Mouse (Mus musculus) heart, adult 2 months (tissue): Measurements from ENCODE around the gene Lax1. TPM values are rescaled to one million over a fixed set of nuclear protein-coding genes. Genes with fewer than 3 reads are reported as not detected.
A peak's percentile ranks its signal among the peaks of the same experiment; 100 is the strongest.
"Not testable (repeated sequence)": the region's sequence is repeated elsewhere in the genome, so short reads cannot be mapped to it uniquely, and the experiment has no call there.

Experiments
- DNase-seq, 2 experiments: peaks; one replicate each; pipeline ENCODE4 v3.0.0; 2021
- H3K27ac ChIP-seq: fragments of 200-600 bp; 2 replicates; pipeline ENCODE4 v1.8.1; 2022
- H3K27me3 ChIP-seq: fragments of 200-500 bp; 2 replicates; pipeline ENCODE4 v1.6.1; 2012; ENCODE audit warnings: mild to moderate bottlenecking, low read length, inconsistent platforms, mixed read lengths; ENCODE audit not compliant: control insufficient read depth, insufficient read depth
- H3K36me3 ChIP-seq: fragments of 200-500 bp; 2 replicates; pipeline ENCODE4 v1.6.1; 2012; ENCODE audit warnings: low read length, inconsistent platforms; ENCODE audit not compliant: control insufficient read depth, insufficient read depth
- H3K4me1 ChIP-seq: fragments of 200-500 bp; 2 replicates; pipeline ENCODE4 v1.6.1; 2011; ENCODE audit warnings: low read length; ENCODE audit not compliant: control insufficient read depth, insufficient read depth
- H3K4me3 ChIP-seq: fragments of 200-600 bp; 2 replicates; pipeline ENCODE4 v1.8.1; 2022
- H3K79me2 ChIP-seq: fragments of 200-500 bp; replicated peaks from 2 replicates; pipeline ENCODE4 v1.6.1; 2012; ENCODE audit warnings: mild to moderate bottlenecking, inconsistent platforms, low read length, moderate library complexity, mixed read lengths; ENCODE audit not compliant: control insufficient read depth, insufficient read depth
- H3K9ac ChIP-seq: fragments of 200-500 bp; 2 replicates; pipeline ENCODE4 v1.6.1; 2012; ENCODE audit warnings: low read depth, mild to moderate bottlenecking, control low read depth, inconsistent platforms, low read length, mixed read lengths
- CTCF ChIP-seq: fragments of 200-600 bp; IDR thresholded peaks from 2 replicates; pipeline ENCODE4 v1.8.1; 2022; ENCODE audit warnings: antibody characterized with exemption, mild to moderate bottlenecking, moderate library complexity
- EP300 ChIP-seq: fragments of 200-500 bp; IDR thresholded peaks from 2 replicates; pipeline ENCODE4 v1.6.1; 2011; ENCODE audit warnings: low read depth, low read length, control low read depth; ENCODE audit not compliant: insufficient read depth
- POLR2A ChIP-seq: fragments of 200-500 bp; IDR thresholded peaks from 2 replicates; pipeline ENCODE4 v1.6.1; 2011; ENCODE audit warnings: mild to moderate bottlenecking, low read depth, low read length, control low read depth; ENCODE audit not compliant: insufficient read depth
- WGBS: fragments of 180-500 bp; shearing (Covaris S2); methylation state at CpG from one replicate; pipeline ENCODE4 v1.1.7; 2018; 5-methylcytosine and 5-hydroxymethylcytosine counted together
- intact Hi-C: fragments of 180-260 bp; cut with DNase I; formaldehyde crosslinking; loops from one replicate; pipeline ENCODE4 v1.15.1; 2025
- polyA plus RNA-seq: library from polyadenylated mRNA; depleted of rRNA; stranded (reverse); fragments of >200 nt; gene quantifications from 2 replicates; pipeline ENCODE4 v1.2.3, GENCODE M21; 2012
- total RNA-seq, 2 experiments: library from RNA; stranded (reverse); gene quantifications; 2 replicates each; pipeline ENCODE4 v1.2.3; 2021

Gene Lax1
- total and polyA plus RNA-seq, 3 experiments, result 0.36 to 0.73 (median 0.45) TPM

DNA sequence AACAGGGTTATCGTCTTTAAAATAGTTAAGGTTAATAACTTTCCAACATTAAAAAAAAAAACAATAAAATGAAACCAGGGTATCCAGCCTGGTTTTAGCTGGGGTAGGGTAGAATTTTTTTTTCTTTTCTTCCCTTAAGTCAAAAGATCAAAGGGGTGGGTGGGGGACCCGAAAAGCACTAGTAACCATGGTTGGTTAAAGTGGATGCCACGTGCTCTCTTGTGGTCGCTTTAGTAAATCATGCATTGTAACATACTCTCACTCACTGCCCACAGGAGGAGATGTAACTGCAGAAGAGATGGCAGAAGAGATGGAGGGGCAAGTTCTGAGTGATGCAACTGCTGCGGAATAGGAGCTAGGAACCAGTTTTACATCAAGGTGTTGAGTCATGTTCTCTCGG is 21.5 kb upstream of the Lax1 start:
- Histone ChIP-seq H3K4me3 (no peak overlapping the region), H3K9ac (no peak overlapping the region), H3K4me1 (no peaks in the 10 kb centered on the region; the same call in 1 of the 2 replicates), H3K79me2 (no peaks in the 10 kb centered on the region), H3K27me3 (no peaks in the 10 kb centered on the region), H3K27ac (no peak overlapping the region), H3K36me3 (no peaks in the 10 kb centered on the region)
- 84% methylated on average over 6 of the region's 6 CpGs for WGBS
- no peak for DNase-seq
- TF ChIP-seq EP300 (no peak), CTCF (no peak), POLR2A (no peak)
- intact Hi-C loops, result no loop called here

DNA sequence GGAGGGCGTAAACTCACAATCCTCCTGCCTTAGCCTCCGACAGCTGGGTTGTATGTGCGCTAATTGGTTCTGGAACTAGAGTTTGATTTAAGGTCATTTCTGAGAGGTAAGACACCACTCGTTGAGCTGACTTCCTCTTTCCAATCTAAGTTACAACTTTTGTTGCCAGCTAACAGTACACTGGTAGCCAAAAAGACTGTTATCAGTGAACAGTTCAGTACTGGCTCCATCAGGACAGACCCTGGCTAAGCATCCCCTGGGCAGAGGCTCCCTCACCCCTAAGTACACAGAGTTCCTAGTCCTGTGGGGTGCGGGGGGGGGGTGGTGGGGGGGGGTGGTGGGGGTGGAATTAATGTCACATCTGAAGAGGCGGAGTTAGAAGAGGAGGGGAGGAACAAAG is 21.0 kb upstream of the Lax1 start:
- no peak overlapping the region for H3K27ac ChIP-seq
- H3K27me3 ChIP-seq, result no peaks in the 10 kb centered on the region
- no peak overlapping the region for H3K4me3 ChIP-seq
- H3K36me3 ChIP-seq, result no peaks in the 10 kb centered on the region
- DNase-seq, result no peak
- intact Hi-C loops, result no loop called here
- 64% methylated on average over 6 of the region's 6 CpGs for WGBS
- H3K79me2 ChIP-seq, result no peaks in the 10 kb centered on the region
- H3K4me1 ChIP-seq, result no peaks in the 10 kb centered on the region; the same call in 1 of the 2 replicates
- H3K9ac ChIP-seq, result no peak overlapping the region
- TF ChIP-seq CTCF, result no peak
- no peak for TF ChIP-seq EP300
- no peak for TF ChIP-seq POLR2A

DNA sequence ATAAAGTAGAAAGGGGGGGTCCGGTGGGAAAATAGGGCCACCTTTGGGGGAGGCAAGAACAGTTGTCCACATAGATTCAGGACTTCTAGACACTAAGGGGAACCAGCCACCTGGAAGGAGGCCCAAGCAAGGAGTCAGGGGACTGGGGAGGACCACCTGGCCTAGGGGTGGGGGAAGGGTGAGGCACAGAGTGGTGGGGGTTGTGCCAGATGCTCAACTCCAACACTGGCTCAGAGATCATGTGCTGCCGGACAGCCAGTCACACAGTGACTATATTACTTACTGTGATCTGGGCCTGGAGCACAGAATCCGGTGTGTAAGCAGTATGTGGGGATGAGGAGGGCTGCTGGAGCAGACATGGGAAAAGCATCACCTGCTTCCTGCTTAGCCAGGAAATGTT is 19.4 kb upstream of the Lax1 start:
- no peaks in the 10 kb centered on the region; the same call in 1 of the 2 replicates for H3K4me1 ChIP-seq
- H3K9ac ChIP-seq, result no peak overlapping the region
- no peak overlapping the region for H3K4me3 ChIP-seq
- intact Hi-C loops, result no loop called here
- H3K79me2 ChIP-seq, result no peaks in the 10 kb centered on the region
- H3K27me3 ChIP-seq, result no peaks in the 10 kb centered on the region
- no peak for DNase-seq
- WGBS, result 78% methylated on average over 3 of the region's 3 CpGs
- TF ChIP-seq EP300, result no peak
- no peak for TF ChIP-seq POLR2A
- TF ChIP-seq CTCF, result no peak
- H3K27ac ChIP-seq, result no peak overlapping the region
- no peaks in the 10 kb centered on the region for H3K36me3 ChIP-seq

DNA sequence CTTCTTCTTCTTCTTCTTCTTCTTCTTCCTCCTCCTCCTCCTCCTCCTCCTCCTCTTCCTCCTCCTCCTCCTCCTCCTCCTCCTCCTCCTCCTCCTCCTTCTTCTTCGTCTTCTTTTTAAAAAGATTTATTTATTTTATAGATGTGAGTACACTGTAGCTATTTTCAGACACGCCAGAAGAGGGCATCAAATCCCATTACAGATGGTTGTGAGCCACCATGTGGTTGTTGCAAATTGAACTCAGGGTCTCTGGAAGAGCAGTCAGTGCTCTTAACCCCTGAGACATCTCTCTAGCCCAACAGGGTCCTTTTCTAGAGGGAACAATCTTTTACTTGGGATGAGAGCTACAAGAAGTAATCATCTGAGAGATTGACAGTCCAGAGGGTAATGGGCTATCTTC is 11.9 kb upstream of the Lax1 start:
- intact Hi-C loops, H3K27me3 ChIP-seq, H3K36me3 ChIP-seq, H3K9ac ChIP-seq, DNase-seq, H3K4me1 ChIP-seq, H3K4me3 ChIP-seq, H3K79me2 ChIP-seq, H3K27ac ChIP-seq: not testable (repeated sequence)
- peak; percentile 56 for TF ChIP-seq CTCF
- WGBS, result 25% methylated on average over 1 of the region's 2 CpGs

DNA sequence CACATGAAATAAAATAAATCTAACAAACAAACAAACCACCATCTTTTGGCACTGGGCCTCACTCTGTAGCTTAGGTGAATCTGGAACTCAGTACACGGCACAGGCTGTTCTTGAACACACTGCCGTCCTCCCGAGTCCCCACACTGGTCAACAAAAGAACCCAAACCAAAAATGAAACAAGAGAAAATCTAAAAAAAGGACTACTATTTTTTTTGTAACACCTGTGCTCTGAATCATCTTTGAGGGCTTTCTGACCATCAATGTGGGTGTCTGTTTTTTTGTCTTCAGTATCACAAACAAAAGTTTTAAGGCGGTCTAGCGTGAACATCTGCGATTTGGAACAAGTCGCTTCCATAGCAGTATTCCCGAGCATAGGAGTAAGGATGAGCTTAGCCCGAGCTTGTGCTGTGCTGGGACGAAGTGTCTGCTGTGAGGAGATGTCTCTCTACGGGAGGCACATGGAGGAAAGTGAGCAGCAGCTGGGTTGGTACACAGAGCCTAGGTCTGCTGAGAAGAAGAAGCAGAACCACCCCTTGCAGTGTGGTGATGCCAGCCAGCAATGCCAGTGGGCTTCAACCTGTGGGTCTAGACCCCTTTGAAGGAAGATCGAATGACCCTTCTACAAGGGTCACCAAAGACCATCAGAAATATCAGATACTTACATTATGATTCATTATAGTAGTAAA is 8.2 kb upstream of the Lax1 start:
- intact Hi-C loops, result no loop called here
- Histone ChIP-seq H3K9ac (no peak overlapping the region), H3K79me2 (no peaks in the 10 kb centered on the region), H3K4me3 (no peak overlapping the region), H3K27me3 (no peaks in the 10 kb centered on the region), H3K36me3 (no peaks in the 10 kb centered on the region), H3K4me1 (peaks cover 12% of the 10 kb centered on the region), H3K27ac (no peak overlapping the region)
- WGBS, result 95% methylated on average over 12 of the region's 12 CpGs
- DNase-seq, result no peak
- TF ChIP-seq POLR2A (no peak), CTCF (no peak), EP300 (no peak)

DNA sequence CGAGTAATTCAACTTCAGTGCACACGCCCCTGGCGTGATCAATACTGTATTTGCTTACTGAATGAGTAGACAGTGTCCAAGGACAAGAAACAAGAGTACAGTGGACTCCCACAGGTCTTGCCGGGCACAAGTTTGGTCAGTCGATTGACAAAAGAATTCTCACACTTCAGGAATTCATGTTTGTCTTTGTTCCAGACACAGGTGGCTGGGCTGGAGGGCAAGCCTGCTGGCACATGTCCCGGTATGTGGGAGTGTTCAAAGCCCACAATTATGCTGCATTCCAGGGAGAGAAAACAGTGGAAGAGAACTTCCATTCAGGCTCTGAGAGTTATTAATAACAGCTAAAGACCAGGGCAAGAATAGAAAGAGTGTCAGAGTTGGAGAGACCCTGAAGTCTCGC is 6.0 kb upstream of the Lax1 start:
- H3K27ac ChIP-seq, result 0 out of 2 replicates have a peak overlapping the region, but pooled peaks have one; percentile 4
- no peak for TF ChIP-seq EP300
- no peak for TF ChIP-seq CTCF
- no peak for TF ChIP-seq POLR2A
- H3K4me1 ChIP-seq, result peaks cover 12% of the 10 kb centered on the region
- no peak overlapping the region for H3K4me3 ChIP-seq
- WGBS, result 21% methylated on average over 7 of the region's 7 CpGs
- H3K27me3 ChIP-seq, result no peaks in the 10 kb centered on the region
- H3K79me2 ChIP-seq, result no peaks in the 10 kb centered on the region
- intact Hi-C loops, result no loop called here
- peak in 1 of 2 experiments; percentile 28 for DNase-seq
- H3K36me3 ChIP-seq, result no peaks in the 10 kb centered on the region
- no peak overlapping the region for H3K9ac ChIP-seq
